Mouse (Mus musculus) neutrophil, adult 59 days (primary cell): ENCODE results near the gene Man1a2. TPM values are rescaled to one million over a fixed set of nuclear protein-coding genes. Genes with fewer than 3 reads are reported as not detected.

Source experiments
- total RNA-seq, 2 experiments: library from RNA; stranded (reverse); gene quantifications; 1 replicate in 1 of 2; 2 replicates in 1 of 2; pipeline ENCODE4 v1.2.4; 2023

The Man1a2 gene
- total RNA-seq: 10 to 100 TPM; 43.1 to 43.7 TPM

DNA sequence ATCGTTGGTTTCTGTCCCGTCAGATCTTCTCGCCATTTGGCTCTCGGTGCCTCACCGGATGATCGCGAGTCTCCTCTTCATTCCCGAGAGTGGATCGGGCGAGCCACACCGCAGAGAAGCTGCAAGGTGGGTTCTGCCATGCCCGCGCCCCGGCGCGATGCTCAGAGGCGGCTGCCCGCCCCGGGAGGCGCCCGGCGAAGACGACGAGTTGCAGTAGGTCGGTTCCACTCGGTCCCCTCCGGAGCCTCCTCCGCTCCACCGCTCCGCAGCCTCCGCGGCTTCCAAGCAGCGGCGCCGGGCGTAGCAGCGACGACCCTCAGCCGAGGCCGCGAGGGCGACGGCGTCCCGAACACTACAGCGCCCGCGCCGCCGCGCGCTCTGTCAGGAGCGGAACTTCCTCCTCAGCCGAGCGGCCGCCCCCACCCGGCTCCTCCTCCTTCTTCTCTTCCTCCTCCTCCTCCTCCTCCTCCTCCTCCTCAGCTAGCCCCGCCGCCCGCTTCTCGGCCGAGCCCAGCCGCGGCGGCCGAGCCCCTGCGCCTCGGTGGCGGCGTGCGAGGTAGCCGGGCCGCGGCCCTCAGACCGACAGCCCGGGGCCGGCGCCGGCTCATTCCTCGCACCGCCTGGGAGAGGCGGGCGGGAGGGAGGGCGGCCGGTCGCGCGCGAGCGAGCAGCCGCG is at the start of gene Man1a2:
Man1a2 (minus strand) TSS at position 417 of the 676 bp plus-strand sequence.

Other genes with a start within 250 kb of the Man1a2 start
- 10 to 100 TPM; 11.6 to 18.0 TPM for gene Tent5c, start 196.2 kb downstream of the Man1a2 start, total RNA-seq
- not detected for gene Vtcn1, start 140.0 kb upstream of the Man1a2 start, total RNA-seq
- gene Trim45, start 236.7 kb upstream of the Man1a2 start, total RNA-seq: 1 to 10 TPM; 1.2 to 2.5 TPM